ENCODE assay signal across 8 mouse cellular contexts in genomic region chr2:66408899-66409739, GRCm38 (mm10). TPM values are rescaled to one million over a fixed set of nuclear protein-coding genes. Genes with fewer than 3 reads are reported as not detected.
A peak's percentile ranks its signal among the peaks of the same experiment; 100 is the strongest.
DNase-seq lines count a peak whose midpoint lies in the region; ATAC-seq and TF ChIP-seq lines count a peak whose summit lies in the region.

No protein-coding gene starts in this region.

- no peaks in the 10 kb centered on the region for H3K36me3 ChIP-seq in kidney, embryonic 14.5 days (ENCODE audit: control insufficient read depth, insufficient read depth, low read length)
- H3K36me3 ChIP-seq in forebrain, postnatal 0 days (ENCODE audit: insufficient read depth) = no peaks in the 10 kb centered on the region
- no peaks in the 10 kb centered on the region for H3K36me3 ChIP-seq in stomach, embryonic 14.5 days (ENCODE audit: control insufficient read depth, insufficient read depth, low read length)

- H3K27ac ChIP-seq in kidney, embryonic 14.5 days (ENCODE audit: low read depth, low read length) = no peak overlapping the region
- H3K27ac ChIP-seq in forebrain, postnatal 0 days (ENCODE audit: low read depth, low read length) = peak overlapping the region; percentile 54
- no peak overlapping the region for H3K27ac ChIP-seq in stomach, embryonic 14.5 days (ENCODE audit: low read length)

- ATAC-seq in kidney, embryonic 14.5 days (ENCODE audit: low FRiP score, low TSS enrichment) = peak; percentile 45; the same call in 1 of the 2 replicates
- peak; percentile 54 for ATAC-seq in forebrain, postnatal 0 days
- 0 out of 2 replicates have a peak, but pooled peaks have one; percentile 9 for ATAC-seq in megakaryocyte progenitor cell, adult 5-6 weeks (replicated peaks; ENCODE audit: poor library complexity)
- no peak for ATAC-seq in stomach, embryonic 14.5 days (ENCODE audit: insufficient number of reproducible peaks, insufficient read depth, low FRiP score, low read depth)
- ATAC-seq in monocyte, adult 5-6 weeks (replicated peaks; ENCODE audit: insufficient number of reproducible peaks, low FRiP score, low TSS enrichment, poor library complexity, severe bottlenecking) = no peak

- H3K4me2 ChIP-seq in kidney, embryonic 14.5 days (replicated peaks; ENCODE audit: low read depth, low read length) = peak overlapping the region; percentile 70
- H3K4me2 ChIP-seq in forebrain, postnatal 0 days (ENCODE audit: low read depth) = peak overlapping the region; percentile 64
- H3K4me2 ChIP-seq in stomach, embryonic 14.5 days (replicated peaks; ENCODE audit: low read depth, low read length) = peak overlapping the region; percentile 91

- H3K4me3 ChIP-seq in kidney, embryonic 14.5 days (ENCODE audit: low read length) = peak overlapping the region; percentile 43
- H3K4me3 ChIP-seq in forebrain, postnatal 0 days (ENCODE audit: low read depth, low read length) = peak overlapping the region; percentile 65
- peak overlapping the region; percentile 42 for H3K4me3 ChIP-seq in stomach, embryonic 14.5 days (ENCODE audit: low read depth, low read length)

- WGBS in kidney, embryonic 14.5 days = 7% methylated on average over 12 of the region's 12 CpGs
- WGBS in forebrain, postnatal 0 days = 9% methylated on average over 12 of the region's 12 CpGs
- 6% methylated on average over 12 of the region's 12 CpGs for WGBS in stomach, embryonic 14.5 days

- no peaks in the 10 kb centered on the region for H3K9me3 ChIP-seq in kidney, embryonic 14.5 days (ENCODE audit: control insufficient read depth, low read length)
- H3K9me3 ChIP-seq in forebrain, postnatal 0 days (ENCODE audit: low read length) = no peaks in the 10 kb centered on the region
- H3K9me3 ChIP-seq in stomach, embryonic 14.5 days (ENCODE audit: control insufficient read depth, low read depth, low read length) = no peaks in the 10 kb centered on the region

- 0 out of 2 replicates have a peak, but pooled peaks cover 5% of the 10 kb centered on the region for H3K4me1 ChIP-seq in kidney, embryonic 14.5 days (ENCODE audit: control insufficient read depth, insufficient read depth, low read length)
- H3K4me1 ChIP-seq in forebrain, postnatal 0 days (ENCODE audit: insufficient read depth) = peaks cover 10% of the 10 kb centered on the region; the same call in 1 of the 2 replicates
- H3K4me1 ChIP-seq in stomach, embryonic 14.5 days (ENCODE audit: control insufficient read depth, insufficient read depth, low read length) = no peaks in the 10 kb centered on the region

- H3K27me3 ChIP-seq in kidney, embryonic 14.5 days (ENCODE audit: control insufficient read depth, insufficient read depth, low read length) = peaks cover 6% of the 10 kb centered on the region; the same call in 1 of the 2 replicates
- H3K27me3 ChIP-seq in forebrain, postnatal 0 days (ENCODE audit: insufficient read depth, low read length) = no peaks in the 10 kb centered on the region
- 0 out of 2 replicates have a peak, but pooled peaks cover 6% of the 10 kb centered on the region for H3K27me3 ChIP-seq in stomach, embryonic 14.5 days (ENCODE audit: control insufficient read depth, insufficient read depth, low read length)

- no peak for DNase-seq in kidney, adult 8-10 months
- peak; percentile 66 to 75 for DNase-seq in cerebellum, adult 18-20 months
- DNase-seq in forebrain, postnatal 0 days = peak; percentile 75
- DNase-seq in layer of hippocampus, adult 9-11 months = peak; percentile 20

- no peak overlapping the region; the same call in 1 of the 2 replicates for H3K9ac ChIP-seq in kidney, embryonic 14.5 days (ENCODE audit: low read depth, low read length)
- H3K9ac ChIP-seq in forebrain, postnatal 0 days = peak overlapping the region; percentile 44
- H3K9ac ChIP-seq in stomach, embryonic 14.5 days (replicated peaks; ENCODE audit: low read depth, low read length) = no peak overlapping the region; the same call in 1 of the 2 replicates

- no peak for TF ChIP-seq CTCF in forebrain, postnatal 0 days (IDR thresholded peaks at IDR 0.05; ENCODE audit: low read depth)

RNA-seq across cellular contexts. Expression of gene Scn1a, which starts 31.5 kb away (rescaled TPM):
- polyA plus RNA-seq in kidney, embryonic 14.5 days (2014; fragmentation: Nextera tagmentation; extraction: Ambion mirVana) = 1.2 and 1.3 TPM in 2 replicates
- total RNA-seq in forebrain, postnatal 0 days (2014; rRNA removed) = 14.5 and 14.7 TPM in 2 replicates
- polyA plus RNA-seq in forebrain, postnatal 0 days (2015; fragmentation: Nextera tagmentation; extraction: Ambion mirVana) = 7.8 and 13.1 TPM in 2 replicates
- total RNA-seq in megakaryocyte progenitor cell, adult 5-6 weeks (2015) = not detected in 2 replicates
- total RNA-seq in megakaryocyte progenitor cell, adult 5-6 weeks (2017) = not detected in 2 replicates
- 0.55 and 0.56 TPM in 2 replicates for polyA plus RNA-seq in stomach, embryonic 14.5 days (2014; fragmentation: Nextera tagmentation; extraction: Ambion mirVana)
- 0.32 TPM in 1 of 3 replicates, not detected in the others for total RNA-seq in monocyte, adult 5-6 weeks (2017)

Comparison
In these comparisons a context has a peak if more than half of its experiments do, and no peak if none do; other contexts are left out.
1. ATAC-seq: peak in kidney, embryonic 14.5 days (single experiment), forebrain, postnatal 0 days (single experiment) and megakaryocyte progenitor cell, adult 5-6 weeks (single experiment); none in stomach, embryonic 14.5 days (single experiment) and monocyte, adult 5-6 weeks (single experiment).
2. DNase-seq: peak in cerebellum, adult 18-20 months (2 of 2), forebrain, postnatal 0 days (single experiment) and layer of hippocampus, adult 9-11 months (single experiment); none in kidney, adult 8-10 months (0 of 2).
3. RNA of gene Scn1a, which starts 31.5 kb away (total RNA-seq): 14.5 to 14.7 TPM in forebrain, postnatal 0 days; not detected in megakaryocyte progenitor cell, adult 5-6 weeks and 0.32 TPM in monocyte, adult 5-6 weeks; every median in the first group is over 10 times any median in the second.
4. Peak in every context shown above with its lines, with median percentiles within 50 percentile points of each other: H3K4me2 ChIP-seq and H3K4me3 ChIP-seq.